28 mouse cellular contexts compared by ENCODE assay signal in the genomic region with DNA sequence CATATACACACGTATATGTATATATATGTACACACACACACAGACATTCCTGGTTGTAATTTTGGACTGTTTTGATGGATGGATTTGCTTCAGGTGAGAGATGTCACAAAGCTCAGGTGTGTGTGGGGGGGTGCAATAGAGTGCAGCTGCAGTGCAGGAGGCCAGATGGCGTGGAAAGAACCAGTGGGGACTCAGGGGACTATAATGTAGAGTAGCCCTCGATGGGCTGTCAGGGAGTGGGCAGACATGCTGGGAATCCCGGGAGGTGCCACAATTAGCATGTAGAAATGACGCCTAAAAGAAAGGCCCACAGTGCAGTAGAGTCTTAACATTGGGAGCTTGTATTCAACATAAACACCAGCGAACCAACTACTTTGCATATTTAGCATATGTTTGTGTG.
DNase-seq lines count a peak whose midpoint lies in the region; ATAC-seq and TF ChIP-seq lines count a peak whose summit lies in the region.
"Had no signal": no experiment of that assay in that cellular context is flagged by ENCODE, and none has a peak within 500 bp of the region (broad histone marks: within the 10 kb centered on the region; RNA-seq: fewer than 3 reads in every experiment).

No protein-coding gene starts in this region.

- H3K9me3 ChIP-seq in forebrain, embryonic 11.5 days (ENCODE audit: control insufficient read depth, low read length), result no peaks in the 10 kb centered on the region
- H3K9me3 ChIP-seq in forebrain, postnatal 0 days (ENCODE audit: low read length), result no peaks in the 10 kb centered on the region
- no peaks in the 10 kb centered on the region for H3K9me3 ChIP-seq in hindbrain, embryonic 11.5 days (ENCODE audit: control insufficient read depth, low read length)
- H3K9me3 ChIP-seq in hindbrain, embryonic 10.5 days, result no peaks in the 10 kb centered on the region
- H3K9me3 ChIP-seq in midbrain, embryonic 11.5 days (ENCODE audit: control insufficient read depth, low read length), result no peaks in the 10 kb centered on the region
- no peaks in the 10 kb centered on the region for H3K9me3 ChIP-seq in midbrain, embryonic 16.5 days (replicated peaks; ENCODE audit: control insufficient read depth, low read length, poor library complexity, severe bottlenecking)
- H3K9me3 ChIP-seq in neural tube, embryonic 12.5 days, result no peaks in the 10 kb centered on the region
- H3K9me3 ChIP-seq: embryonic facial prominence, embryonic 10.5 days; embryonic facial prominence, embryonic 13.5 days; heart, embryonic 12.5 days; heart, embryonic 15.5 days; hindbrain, embryonic 15.5 days had no signal

- no peak for TF ChIP-seq CTCF in forebrain, postnatal 0 days (IDR thresholded peaks at IDR 0.05; ENCODE audit: low read depth)

- H3K4me3 ChIP-seq in forebrain, embryonic 11.5 days (ENCODE audit: low read depth, low read length), result no peak overlapping the region
- H3K4me3 ChIP-seq in forebrain, postnatal 0 days (ENCODE audit: low read depth, low read length), result no peak overlapping the region
- no peak overlapping the region for H3K4me3 ChIP-seq in hindbrain, embryonic 11.5 days (ENCODE audit: low read depth, low read length)
- no peak overlapping the region for H3K4me3 ChIP-seq in hindbrain, embryonic 10.5 days
- H3K4me3 ChIP-seq in midbrain, embryonic 11.5 days (ENCODE audit: low read depth, low read length), result no peak overlapping the region
- H3K4me3 ChIP-seq in midbrain, embryonic 16.5 days (ENCODE audit: low read depth, low read length), result no peak overlapping the region
- H3K4me3 ChIP-seq in neural tube, embryonic 12.5 days, result no peak overlapping the region
- H3K4me3 ChIP-seq: embryonic facial prominence, embryonic 10.5 days; embryonic facial prominence, embryonic 13.5 days; erythroblast, embryonic 14.5 days; heart, embryonic 12.5 days; heart, embryonic 15.5 days; hindbrain, embryonic 15.5 days had no signal

- H3K27ac ChIP-seq in forebrain, embryonic 11.5 days (ENCODE audit: low read depth, low read length), result no peak overlapping the region
- H3K27ac ChIP-seq in forebrain, postnatal 0 days (ENCODE audit: low read depth, low read length), result no peak overlapping the region
- H3K27ac ChIP-seq in hindbrain, embryonic 11.5 days (ENCODE audit: low read depth, low read length), result no peak overlapping the region
- no peak overlapping the region for H3K27ac ChIP-seq in hindbrain, embryonic 10.5 days
- no peak overlapping the region for H3K27ac ChIP-seq in midbrain, embryonic 11.5 days (ENCODE audit: low read depth, low read length)
- no peak overlapping the region for H3K27ac ChIP-seq in midbrain, embryonic 16.5 days (ENCODE audit: low read length)
- H3K27ac ChIP-seq in neural tube, embryonic 12.5 days, result no peak overlapping the region
- H3K27ac ChIP-seq: embryonic facial prominence, embryonic 10.5 days; embryonic facial prominence, embryonic 13.5 days; hindbrain, embryonic 15.5 days had no signal

- WGBS in forebrain, embryonic 11.5 days, result 76% methylated on average over 6 of the region's 6 CpGs
- WGBS in forebrain, postnatal 0 days, result 58% methylated on average over 6 of the region's 6 CpGs
- 59% methylated on average over 6 of the region's 6 CpGs for WGBS in hindbrain, embryonic 11.5 days
- WGBS in hindbrain, embryonic 10.5 days, result 68% methylated on average over 6 of the region's 6 CpGs
- WGBS in midbrain, embryonic 11.5 days, result 71% methylated on average over 6 of the region's 6 CpGs
- 62% methylated on average over 6 of the region's 6 CpGs for WGBS in midbrain, embryonic 16.5 days
- WGBS in neural tube, embryonic 12.5 days, result 67% methylated on average over 6 of the region's 6 CpGs

- H3K9ac ChIP-seq in forebrain, embryonic 11.5 days (ENCODE audit: low read length), result no peak overlapping the region
- no peak overlapping the region for H3K9ac ChIP-seq in forebrain, postnatal 0 days
- H3K9ac ChIP-seq in hindbrain, embryonic 11.5 days (ENCODE audit: low read depth, low read length), result no peak overlapping the region
- H3K9ac ChIP-seq in midbrain, embryonic 11.5 days (ENCODE audit: low read length), result no peak overlapping the region
- H3K9ac ChIP-seq in midbrain, embryonic 16.5 days (ENCODE audit: low read depth, low read length), result no peak overlapping the region
- H3K9ac ChIP-seq in neural tube, embryonic 12.5 days, result no peak overlapping the region
- H3K9ac ChIP-seq: embryonic facial prominence, embryonic 13.5 days; heart, embryonic 12.5 days; heart, embryonic 15.5 days; hindbrain, embryonic 15.5 days had no signal

- DNase-seq in forebrain, embryonic 11.5 days (ENCODE audit: low spot score), result peak; percentile 47
- no peak for DNase-seq in forebrain, postnatal 0 days
- DNase-seq in hindbrain, embryonic 11.5 days (ENCODE audit: low spot score), result peak; percentile 29
- DNase-seq in hindbrain, embryonic 10.5 days (ENCODE audit: low spot score), result no peak
- DNase-seq in midbrain, embryonic 11.5 days (ENCODE audit: low spot score, missing footprints), result no peak
- no peak for DNase-seq in neural tube, embryonic 10.5 days (ENCODE audit: extremely low spot score, low spot score)
- DNase-seq: adrenal gland, adult 8-10 months; adrenal gland, postnatal 25 days; cerebellum, adult 11-12 months; cerebellum, adult 8-10 months; cerebellum, postnatal 10 days; cerebellum, postnatal 36 days; embryo, embryonic 11 days; gastrocnemius, postnatal 25 days; heart, adult 18-20 months; heart, postnatal 10 days; heart, postnatal 36 days had no signal

- no peak for ATAC-seq in forebrain, embryonic 11.5 days (replicated peaks; ENCODE audit: low FRiP score)
- ATAC-seq in forebrain, postnatal 0 days, result no peak
- ATAC-seq in hindbrain, embryonic 11.5 days (ENCODE audit: low FRiP score), result peak; percentile 71
- peak; percentile 59; the same call in 1 of the 2 replicates for ATAC-seq in midbrain, embryonic 11.5 days (ENCODE audit: low FRiP score)
- ATAC-seq in midbrain, embryonic 16.5 days, result no peak
- 0 out of 2 replicates have a peak, but pooled peaks have one; percentile 34 for ATAC-seq in neural tube, embryonic 12.5 days (ENCODE audit: low FRiP score, low read depth)
- ATAC-seq: activated CD4-positive, CD25-positive, alpha-beta regulatory T cell, adult 4 months; inflammation-experienced regulatory T-cells, adult 6 months; intestine, embryonic 16.5 days had no signal

- H3K4me1 ChIP-seq in forebrain, embryonic 11.5 days (replicated peaks; ENCODE audit: control insufficient read depth, insufficient read depth, low read length), result peaks cover 3% of the 10 kb centered on the region; the same call in 1 of the 2 replicates
- H3K4me1 ChIP-seq in forebrain, postnatal 0 days (ENCODE audit: insufficient read depth), result no peaks in the 10 kb centered on the region
- no peaks in the 10 kb centered on the region for H3K4me1 ChIP-seq in hindbrain, embryonic 11.5 days (replicated peaks; ENCODE audit: control insufficient read depth, insufficient read depth, low read length)
- peaks cover 30% of the 10 kb centered on the region for H3K4me1 ChIP-seq in hindbrain, embryonic 10.5 days (replicated peaks)
- no peaks in the 10 kb centered on the region for H3K4me1 ChIP-seq in midbrain, embryonic 11.5 days (ENCODE audit: control insufficient read depth, insufficient read depth, low read length)
- no peaks in the 10 kb centered on the region for H3K4me1 ChIP-seq in midbrain, embryonic 16.5 days (ENCODE audit: control insufficient read depth, insufficient read depth, low read length)
- H3K4me1 ChIP-seq in neural tube, embryonic 12.5 days, result peaks cover 11% of the 10 kb centered on the region
- H3K4me1 ChIP-seq: embryonic facial prominence, embryonic 13.5 days had no signal

- H3K36me3 ChIP-seq in forebrain, embryonic 11.5 days (ENCODE audit: control insufficient read depth, insufficient read depth, low read length), result no peaks in the 10 kb centered on the region
- no peaks in the 10 kb centered on the region for H3K36me3 ChIP-seq in forebrain, postnatal 0 days (ENCODE audit: insufficient read depth)
- H3K36me3 ChIP-seq in hindbrain, embryonic 11.5 days (ENCODE audit: control insufficient read depth, insufficient read depth, low read length), result no peaks in the 10 kb centered on the region
- H3K36me3 ChIP-seq in hindbrain, embryonic 10.5 days, result no peaks in the 10 kb centered on the region
- no peaks in the 10 kb centered on the region for H3K36me3 ChIP-seq in midbrain, embryonic 11.5 days (ENCODE audit: control insufficient read depth, insufficient read depth, low read length)
- H3K36me3 ChIP-seq in midbrain, embryonic 16.5 days (ENCODE audit: control insufficient read depth, insufficient read depth, low read length), result no peaks in the 10 kb centered on the region
- H3K36me3 ChIP-seq in neural tube, embryonic 12.5 days, result no peaks in the 10 kb centered on the region
- H3K36me3 ChIP-seq: embryonic facial prominence, embryonic 10.5 days; embryonic facial prominence, embryonic 13.5 days; heart, embryonic 12.5 days; heart, embryonic 15.5 days; hindbrain, embryonic 15.5 days had no signal

- H3K27me3 ChIP-seq in forebrain, embryonic 11.5 days (ENCODE audit: control insufficient read depth, insufficient read depth, low read length), result no peaks in the 10 kb centered on the region
- H3K27me3 ChIP-seq in forebrain, postnatal 0 days (ENCODE audit: insufficient read depth, low read length), result no peaks in the 10 kb centered on the region
- H3K27me3 ChIP-seq in hindbrain, embryonic 11.5 days (ENCODE audit: control insufficient read depth, insufficient read depth, low read length), result no peaks in the 10 kb centered on the region
- no peaks in the 10 kb centered on the region for H3K27me3 ChIP-seq in hindbrain, embryonic 10.5 days (ENCODE audit: insufficient read depth, poor library complexity, severe bottlenecking)
- no peaks in the 10 kb centered on the region for H3K27me3 ChIP-seq in midbrain, embryonic 11.5 days (ENCODE audit: control insufficient read depth, insufficient read depth, low read length)
- no peaks in the 10 kb centered on the region for H3K27me3 ChIP-seq in midbrain, embryonic 16.5 days (ENCODE audit: control insufficient read depth, insufficient read depth, low read depth, low read length)
- no peaks in the 10 kb centered on the region for H3K27me3 ChIP-seq in neural tube, embryonic 12.5 days (replicated peaks)
- H3K27me3 ChIP-seq: embryonic facial prominence, embryonic 13.5 days; heart, embryonic 12.5 days; heart, embryonic 15.5 days; hindbrain, embryonic 15.5 days had no signal

- no peak overlapping the region for H3K4me2 ChIP-seq in forebrain, embryonic 11.5 days (ENCODE audit: low read depth, low read length, severe bottlenecking)
- no peak overlapping the region for H3K4me2 ChIP-seq in forebrain, postnatal 0 days (ENCODE audit: low read depth)
- no peak overlapping the region for H3K4me2 ChIP-seq in hindbrain, embryonic 11.5 days (replicated peaks; ENCODE audit: low read depth, low read length)
- H3K4me2 ChIP-seq in midbrain, embryonic 11.5 days, result no peak overlapping the region
- H3K4me2 ChIP-seq in midbrain, embryonic 16.5 days (ENCODE audit: low read length), result no peak overlapping the region
- no peak overlapping the region for H3K4me2 ChIP-seq in neural tube, embryonic 12.5 days (replicated peaks)
- H3K4me2 ChIP-seq: embryonic facial prominence, embryonic 13.5 days; heart, embryonic 12.5 days; heart, embryonic 15.5 days; hindbrain, embryonic 15.5 days had no signal

Comparison
In these comparisons a context has a peak if more than half of its experiments do, and no peak if none do; other contexts are left out.
1. ATAC-seq: peak in hindbrain, embryonic 11.5 days (single experiment), midbrain, embryonic 11.5 days (single experiment) and neural tube, embryonic 12.5 days (single experiment); none in forebrain, embryonic 11.5 days (single experiment), forebrain, postnatal 0 days (single experiment) and midbrain, embryonic 16.5 days (single experiment).
2. DNase-seq: peak in forebrain, embryonic 11.5 days (single experiment) and hindbrain, embryonic 11.5 days (single experiment); none in forebrain, postnatal 0 days (single experiment), hindbrain, embryonic 10.5 days (single experiment), midbrain, embryonic 11.5 days (single experiment) and neural tube, embryonic 10.5 days (single experiment).